Mouse (Mus musculus): Measurements from ENCODE around the gene Srrm2. TPM values are rescaled to one million over a fixed set of nuclear protein-coding genes. Genes with fewer than 3 reads are reported as not detected.
A peak's percentile ranks its signal among the peaks of the same experiment; 100 is the strongest.

The Srrm2 gene
- polyA plus RNA-seq, 2 experiments, result 406 to 654 TPM

DNA sequence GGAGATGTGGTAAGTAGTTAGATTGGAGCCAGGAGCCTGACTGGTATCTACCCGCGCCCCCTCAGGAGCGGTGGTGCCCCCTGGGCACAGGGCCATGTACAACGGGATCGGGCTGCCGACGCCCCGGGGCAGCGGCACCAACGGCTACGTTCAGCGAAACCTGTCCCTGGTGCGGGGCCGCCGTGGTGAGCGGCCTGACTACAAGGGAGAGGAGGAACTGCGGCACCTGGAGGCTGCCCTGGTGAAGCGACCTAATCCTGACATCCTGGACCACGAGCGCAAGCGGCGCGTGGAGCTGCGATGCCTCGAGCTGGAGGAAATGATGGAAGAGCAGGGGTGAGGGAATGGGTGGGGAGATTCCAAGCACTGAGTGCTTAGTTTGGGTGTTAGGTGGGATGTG is 16.5 kb downstream of the Srrm2 start:
- Histone ChIP-seq H3K9me3 (ENCODE audit: control insufficient read depth, low read length) (no peaks in the 10 kb centered on the region), H3K9ac (ENCODE audit: low read depth, low read length, severe bottlenecking) (peak overlapping the region; percentile 2; the same call in 1 of the 2 replicates), H3K4me2 (replicated peaks; ENCODE audit: low read depth, low read length, severe bottlenecking) (0 out of 2 replicates have a peak overlapping the region, but pooled peaks have one; percentile 15), H3K36me3 (ENCODE audit: control insufficient read depth, insufficient read depth, low read length) (peaks cover 51% of the 10 kb centered on the region), H3K4me3 (replicated peaks; ENCODE audit: low read length) (0 out of 2 replicates have a peak overlapping the region, but pooled peaks have one; percentile 5), H3K27ac (replicated peaks; ENCODE audit: low read depth, low read length) (no peak overlapping the region), H3K4me1 (ENCODE audit: control insufficient read depth, insufficient read depth, low read length) (peaks cover 21% of the 10 kb centered on the region), H3K27me3 (ENCODE audit: control insufficient read depth, insufficient read depth, low read length) (no peaks in the 10 kb centered on the region)
- WGBS, result 71% methylated on average over 25 of the region's 25 CpGs
- ATAC-seq (ENCODE audit: low FRiP score, low read depth) (no peak), DNase-seq (ENCODE audit: low spot score) (no peak)
- TF ChIP-seq POLR2A (IDR thresholded peaks at IDR 0.05; ENCODE audit: borderline replicate concordance, extremely low read depth, insufficient read depth, insufficient read length), result no peak

DNA sequence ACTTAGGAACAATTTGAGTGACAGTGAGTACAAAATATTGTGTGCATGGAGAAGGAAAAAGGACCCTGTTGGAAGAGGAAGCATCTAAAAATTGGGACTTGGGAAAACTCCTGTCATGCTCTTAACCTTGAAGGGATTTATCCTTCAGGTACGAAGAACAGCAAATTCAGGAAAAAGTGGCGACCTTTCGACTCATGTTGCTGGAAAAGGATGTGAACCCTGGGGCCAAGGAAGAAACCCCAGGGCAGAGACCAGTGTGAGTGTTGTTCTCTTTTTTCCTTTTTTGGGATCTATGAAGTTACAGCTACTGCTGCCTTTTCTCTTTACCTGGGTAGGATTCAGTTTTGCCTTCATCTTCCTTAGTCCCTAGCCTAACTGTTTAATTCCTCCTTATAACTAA is 17.6 kb downstream of the Srrm2 start:
- WGBS, result 96% methylated on average over 3 of the region's 3 CpGs
- H3K36me3 ChIP-seq (ENCODE audit: control insufficient read depth, insufficient read depth, low read length), result peaks cover 62% of the 10 kb centered on the region
- H3K27ac ChIP-seq (replicated peaks; ENCODE audit: low read depth, low read length), result no peak overlapping the region
- DNase-seq (ENCODE audit: low spot score) (no peak), ATAC-seq (ENCODE audit: low FRiP score, low read depth) (no peak)
- no peaks in the 10 kb centered on the region for H3K9me3 ChIP-seq (ENCODE audit: control insufficient read depth, low read length)
- H3K4me2 ChIP-seq (replicated peaks; ENCODE audit: low read depth, low read length, severe bottlenecking), result no peak overlapping the region
- H3K4me1 ChIP-seq (ENCODE audit: control insufficient read depth, insufficient read depth, low read length), result peaks cover 21% of the 10 kb centered on the region
- H3K4me3 ChIP-seq (replicated peaks; ENCODE audit: low read length), result no peak overlapping the region
- no peaks in the 10 kb centered on the region for H3K27me3 ChIP-seq (ENCODE audit: control insufficient read depth, insufficient read depth, low read length)
- H3K9ac ChIP-seq (ENCODE audit: low read depth, low read length, severe bottlenecking), result no peak overlapping the region
- no peak for TF ChIP-seq POLR2A (IDR thresholded peaks at IDR 0.05; ENCODE audit: borderline replicate concordance, extremely low read depth, insufficient read depth, insufficient read length)

DNA sequence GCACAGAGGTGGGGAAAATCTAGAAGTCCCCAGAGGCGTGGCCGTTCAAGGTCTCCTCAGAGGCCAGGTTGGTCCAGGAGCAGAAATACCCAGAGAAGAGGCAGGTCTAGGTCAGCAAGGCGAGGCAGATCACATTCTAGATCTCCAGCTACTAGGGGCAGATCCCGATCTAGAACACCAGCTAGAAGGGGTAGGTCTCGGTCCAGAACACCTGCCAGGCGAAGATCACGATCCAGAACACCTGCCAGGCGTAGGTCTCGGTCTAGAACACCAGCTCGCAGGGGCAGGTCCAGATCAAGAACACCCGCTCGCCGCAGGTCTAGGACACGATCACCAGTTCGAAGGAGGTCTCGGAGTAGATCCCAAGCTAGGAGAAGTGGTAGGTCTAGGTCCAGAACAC is 25.3 kb downstream of the Srrm2 start:
- no peak for DNase-seq (ENCODE audit: low spot score)
- ATAC-seq (ENCODE audit: low FRiP score, low read depth), result no peak
- Histone ChIP-seq H3K4me3 (replicated peaks; ENCODE audit: low read length) (no peak overlapping the region), H3K27ac (replicated peaks; ENCODE audit: low read depth, low read length) (no peak overlapping the region), H3K4me1 (ENCODE audit: control insufficient read depth, insufficient read depth, low read length) (no peaks in the 10 kb centered on the region), H3K27me3 (ENCODE audit: control insufficient read depth, insufficient read depth, low read length) (no peaks in the 10 kb centered on the region), H3K4me2 (replicated peaks; ENCODE audit: low read depth, low read length, severe bottlenecking) (no peak overlapping the region), H3K9me3 (ENCODE audit: control insufficient read depth, low read length) (peaks cover 49% of the 10 kb centered on the region), H3K36me3 (ENCODE audit: control insufficient read depth, insufficient read depth, low read length) (peaks cover 96% of the 10 kb centered on the region), H3K9ac (ENCODE audit: low read depth, low read length, severe bottlenecking) (no peak overlapping the region)
- 98% methylated on average over 16 of the region's 16 CpGs for WGBS
- TF ChIP-seq POLR2A (IDR thresholded peaks at IDR 0.05; ENCODE audit: borderline replicate concordance, extremely low read depth, insufficient read depth, insufficient read length), result no peak

DNA sequence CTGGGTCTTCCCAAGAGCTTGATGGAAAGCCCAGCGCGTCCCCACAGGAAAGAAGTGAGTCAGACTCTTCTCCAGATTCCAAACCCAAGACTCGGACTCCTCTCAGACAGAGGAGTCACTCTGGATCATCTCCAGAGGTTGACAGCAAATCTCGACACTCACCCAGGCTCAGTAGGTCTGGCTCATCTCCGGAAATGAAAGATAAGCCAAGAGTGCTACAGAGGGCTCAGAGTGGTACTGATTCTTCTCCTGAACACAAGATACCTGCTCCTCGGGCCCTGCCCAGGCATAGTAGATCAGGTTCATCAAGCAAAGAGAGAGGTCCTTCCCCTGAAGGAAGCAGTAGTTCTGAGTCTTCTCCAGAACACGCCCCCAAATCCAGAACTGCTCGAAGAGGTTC is 28.2 kb downstream of the Srrm2 start:
- Histone ChIP-seq H3K27me3 (ENCODE audit: control insufficient read depth, insufficient read depth, low read length) (no peaks in the 10 kb centered on the region), H3K9me3 (ENCODE audit: control insufficient read depth, low read length) (peaks cover 49% of the 10 kb centered on the region), H3K4me3 (replicated peaks; ENCODE audit: low read length) (no peak overlapping the region), H3K36me3 (ENCODE audit: control insufficient read depth, insufficient read depth, low read length) (peaks cover 99% of the 10 kb centered on the region), H3K4me1 (ENCODE audit: control insufficient read depth, insufficient read depth, low read length) (no peaks in the 10 kb centered on the region), H3K27ac (replicated peaks; ENCODE audit: low read depth, low read length) (no peak overlapping the region), H3K4me2 (replicated peaks; ENCODE audit: low read depth, low read length, severe bottlenecking) (no peak overlapping the region), H3K9ac (ENCODE audit: low read depth, low read length, severe bottlenecking) (no peak overlapping the region)
- WGBS, result 98% methylated on average over 8 of the region's 8 CpGs
- no peak for TF ChIP-seq POLR2A (IDR thresholded peaks at IDR 0.05; ENCODE audit: borderline replicate concordance, extremely low read depth, insufficient read depth, insufficient read length)
- DNase-seq (ENCODE audit: low spot score), result no peak
- ATAC-seq (ENCODE audit: low FRiP score, low read depth), result no peak

DNA sequence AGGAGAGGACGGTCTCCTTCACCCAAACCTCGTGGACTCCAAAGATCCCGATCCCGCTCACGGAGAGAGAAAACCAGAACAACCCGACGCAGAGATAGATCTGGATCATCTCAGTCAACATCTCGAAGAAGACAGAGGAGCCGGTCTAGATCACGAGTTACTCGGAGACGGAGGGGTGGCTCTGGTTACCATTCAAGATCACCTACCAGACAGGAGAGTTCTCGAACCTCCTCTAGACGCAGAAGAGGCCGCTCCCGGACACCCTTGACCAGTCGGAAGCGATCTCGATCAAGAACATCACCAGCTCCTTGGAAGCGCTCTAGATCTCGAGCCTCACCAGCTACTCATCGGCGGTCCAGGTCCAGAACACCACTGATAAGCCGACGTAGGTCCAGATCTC is 28.9 kb downstream of the Srrm2 start:
- Histone ChIP-seq H3K27me3 (ENCODE audit: control insufficient read depth, insufficient read depth, low read length) (no peaks in the 10 kb centered on the region), H3K4me2 (replicated peaks; ENCODE audit: low read depth, low read length, severe bottlenecking) (no peak overlapping the region), H3K9ac (ENCODE audit: low read depth, low read length, severe bottlenecking) (no peak overlapping the region), H3K36me3 (ENCODE audit: control insufficient read depth, insufficient read depth, low read length) (peaks cover 99% of the 10 kb centered on the region), H3K4me1 (ENCODE audit: control insufficient read depth, insufficient read depth, low read length) (no peaks in the 10 kb centered on the region), H3K27ac (replicated peaks; ENCODE audit: low read depth, low read length) (no peak overlapping the region), H3K4me3 (replicated peaks; ENCODE audit: low read length) (no peak overlapping the region), H3K9me3 (ENCODE audit: control insufficient read depth, low read length) (peaks cover 49% of the 10 kb centered on the region)
- DNase-seq (ENCODE audit: low spot score) (no peak), ATAC-seq (ENCODE audit: low FRiP score, low read depth) (no peak)
- 97% methylated on average over 25 of the region's 25 CpGs for WGBS
- no peak for TF ChIP-seq POLR2A (IDR thresholded peaks at IDR 0.05; ENCODE audit: borderline replicate concordance, extremely low read depth, insufficient read depth, insufficient read length)

DNA sequence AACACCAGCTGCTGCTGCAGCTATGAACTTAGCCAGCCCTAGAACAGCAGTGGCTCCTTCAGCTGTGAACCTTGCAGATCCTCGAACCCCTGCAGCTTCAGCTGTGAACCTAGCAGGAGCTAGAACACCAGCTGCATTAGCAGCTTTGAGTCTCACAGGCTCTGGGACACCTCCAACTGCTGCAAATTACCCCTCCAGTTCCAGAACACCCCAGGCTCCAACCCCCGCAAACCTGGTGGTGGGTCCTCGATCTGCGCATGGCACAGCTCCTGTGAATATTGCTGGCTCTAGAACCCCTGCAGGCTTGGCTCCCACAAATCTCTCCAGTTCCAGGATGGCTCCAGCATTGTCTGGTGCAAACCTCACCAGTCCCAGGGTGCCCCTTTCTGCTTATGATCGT is 30.4 kb downstream of the Srrm2 start:
- no peak for ATAC-seq (ENCODE audit: low FRiP score, low read depth)
- Histone ChIP-seq H3K9ac (ENCODE audit: low read depth, low read length, severe bottlenecking) (no peak overlapping the region), H3K4me1 (ENCODE audit: control insufficient read depth, insufficient read depth, low read length) (no peaks in the 10 kb centered on the region), H3K27me3 (ENCODE audit: control insufficient read depth, insufficient read depth, low read length) (no peaks in the 10 kb centered on the region), H3K36me3 (ENCODE audit: control insufficient read depth, insufficient read depth, low read length) (peaks cover 100% of the 10 kb centered on the region), H3K27ac (replicated peaks; ENCODE audit: low read depth, low read length) (no peak overlapping the region), H3K4me3 (replicated peaks; ENCODE audit: low read length) (no peak overlapping the region), H3K4me2 (replicated peaks; ENCODE audit: low read depth, low read length, severe bottlenecking) (no peak overlapping the region), H3K9me3 (ENCODE audit: control insufficient read depth, low read length) (peaks cover 39% of the 10 kb centered on the region)
- TF ChIP-seq POLR2A (IDR thresholded peaks at IDR 0.05; ENCODE audit: borderline replicate concordance, extremely low read depth, insufficient read depth, insufficient read length), result no peak
- 97% methylated on average over 5 of the region's 5 CpGs for WGBS
- DNase-seq (ENCODE audit: low spot score), result no peak

Measured in limb, embryonic 14.5 days (tissue).